Mouse (Mus musculus): ENCODE measurements around the gene Derl2.
A peak's percentile ranks its signal among the peaks of the same experiment; 100 is the strongest.

The Derl2 gene

GRCm38 (mm10) chr11:71019201-71020068 lies at the start of gene Derl2, which contains the start of gene Mis12:
Gene Derl2, minus strand, starts transcription at chr11:71019841.
Gene Mis12, plus strand, starts transcription at chr11:71019611.
- peak; percentile 98 for DNase-seq

- peak; percentile 10 for DNase-seq
Observed at GRCm38 (mm10) chr11:71052554-71052953, 32.9 kb upstream of the Derl2 start.

GRCm38 (mm10) chr11:71039526-71040298 lies 20.1 kb upstream of the Derl2 start:
- no peak for DNase-seq

- DNase-seq, result peak; percentile 60
Observed at GRCm38 (mm10) chr11:71033163-71033761, 13.6 kb upstream of the Derl2 start, which contains the start of gene 6330403K07Rik. Gene 6330403K07Rik, minus strand, starts transcription at chr11:71033513.

- peak; percentile 13 for DNase-seq
Observed at GRCm38 (mm10) chr11:71032491-71033162, 13.0 kb upstream of the Derl2 start.

- DNase-seq, result no peak
Observed at GRCm38 (mm10) chr11:71032070-71032469, 12.4 kb upstream of the Derl2 start.

GRCm38 (mm10) chr11:71029403-71030118 lies 9.9 kb upstream of the Derl2 start:
- no peak for DNase-seq

- no peak for DNase-seq
Observed at GRCm38 (mm10) chr11:71028280-71028679, 8.6 kb upstream of the Derl2 start.

- DNase-seq, result no peak
Observed at GRCm38 (mm10) chr11:71018416-71019200, 1.0 kb downstream of the Derl2 start.

- DNase-seq, result no peak
Observed at GRCm38 (mm10) chr11:71017051-71017450, 2.6 kb downstream of the Derl2 start.

GRCm38 (mm10) chr11:71012743-71013142 lies 6.9 kb downstream of the Derl2 start:
- DNase-seq, result no peak

GRCm38 (mm10) chr11:71008321-71008720 lies 11.3 kb downstream of the Derl2 start:
- DNase-seq, result no peak

GRCm38 (mm10) chr11:71007831-71008230 lies 11.8 kb downstream of the Derl2 start:
- DNase-seq, result no peak

GRCm38 (mm10) chr11:71007026-71007425 lies 12.6 kb downstream of the Derl2 start:
- no peak for DNase-seq

- no peak for DNase-seq
Observed at GRCm38 (mm10) chr11:71005046-71005445, 14.6 kb downstream of the Derl2 start.

GRCm38 (mm10) chr11:71004316-71004773 lies 15.3 kb downstream of the Derl2 start, which contains the start of gene Dhx33:
Gene Dhx33, minus strand, starts transcription at chr11:71004437.
- DNase-seq, result peak; percentile 98

- no peak for DNase-seq
Observed at GRCm38 (mm10) chr11:71003611-71004315, 15.9 kb downstream of the Derl2 start.

GRCm38 (mm10) chr11:71001167-71001566 lies 18.5 kb downstream of the Derl2 start:
- DNase-seq, result no peak

- peak; percentile 98 for DNase-seq
Observed at GRCm38 (mm10) chr11:70982557-70983228, 36.9 kb downstream of the Derl2 start, which contains the start of gene C1qbp. Gene C1qbp, minus strand, starts transcription at chr11:70983026.
